Mouse (Mus musculus): ENCODE measurements around the gene Hist1h4j. TPM values are rescaled to one million over a fixed set of nuclear protein-coding genes. Genes with fewer than 3 reads are reported as not detected.

The Hist1h4j gene
- polyA plus RNA-seq (2021; fragmentation: Nextera tagmentation) = 0.83 and 0.92 TPM in 2 replicates
- long read RNA-seq, experiment 1, partial matches to known transcripts = 0 of 2 reads
- long read RNA-seq, experiment 1, other reads (novel, unspliced or antisense) = 0 of 2 reads
- long read RNA-seq, experiment 2 = 0 reads

GRCm38 (mm10) chr13:21734906-21735767 is at the start of gene Hist1h4j:
Gene Hist1h4j, plus strand, starts transcription at chr13:21735064.

GRCm38 (mm10) chr13:21697811-21698210 is 37.1 kb upstream of the Hist1h4j start, which contains the start of gene Olfr1359:
Gene Olfr1359, plus strand, starts transcription at chr13:21698111.

GRCm38 (mm10) chr13:21715864-21716539 is 18.9 kb upstream of the Hist1h4j start, which contains the start of the genes Hist1h2bl and Hist1h2ai:
Gene Hist1h2bl, minus strand, starts transcription at chr13:21716143.
Gene Hist1h2ai, plus strand, starts transcription at chr13:21716422.

GRCm38 (mm10) chr13:21717397-21718357 is 17.2 kb upstream of the Hist1h4j start, which contains the start of gene Hist1h3h:
Gene Hist1h3h, plus strand, starts transcription at chr13:21717659.

GRCm38 (mm10) chr13:21721757-21722372 is 13.0 kb upstream of the Hist1h4j start, which contains the start of gene Hist1h2bm:
Gene Hist1h2bm, plus strand, starts transcription at chr13:21722044.

GRCm38 (mm10) chr13:21750159-21751017 is 15.5 kb downstream of the Hist1h4j start, which contains the start of gene Hist1h4k:
Gene Hist1h4k, minus strand, starts transcription at chr13:21750505.

GRCm38 (mm10) chr13:21753524-21754285 is 18.8 kb downstream of the Hist1h4j start, which contains the start of the genes Hist1h2ak and Hist1h2bn:
Gene Hist1h2ak, minus strand, starts transcription at chr13:21753827.
Gene Hist1h2bn, plus strand, starts transcription at chr13:21754123.

GRCm38 (mm10) chr13:21779767-21780731 is 45.2 kb downstream of the Hist1h4j start, which contains the start of gene Hist1h1b:
Gene Hist1h1b, minus strand, starts transcription at chr13:21780625.

GRCm38 (mm10) chr13:21783255-21783617 is 48.4 kb downstream of the Hist1h4j start, which contains the start of gene Hist1h3i:
Gene Hist1h3i, minus strand, starts transcription at chr13:21783370.

Other genes with a start within 250 kb of the Hist1h4j start
- 1.5 and 2.0 TPM in 2 replicates for gene AK157302, start 239.8 kb upstream of the Hist1h4j start, polyA plus RNA-seq (2021; fragmentation: Nextera tagmentation)
- gene Gm11273, start 233.6 kb upstream of the Hist1h4j start, polyA plus RNA-seq (2021; fragmentation: Nextera tagmentation) = 13.2 and 14.1 TPM in 2 replicates
- gene Zkscan8, start 203.9 kb upstream of the Hist1h4j start, polyA plus RNA-seq (2021; fragmentation: Nextera tagmentation) = 3.0 and 3.3 TPM in 2 replicates
- gene Olfr1366, start 192.3 kb upstream of the Hist1h4j start, polyA plus RNA-seq (2021; fragmentation: Nextera tagmentation) = 0.09 TPM in 1 of 2 replicates, not detected in the other
- gene Olfr1535, start 175.2 kb upstream of the Hist1h4j start, polyA plus RNA-seq (2021; fragmentation: Nextera tagmentation) = 0.06 TPM in 1 of 2 replicates, not detected in the other
- gene Olfr1364, start 153.3 kb upstream of the Hist1h4j start, polyA plus RNA-seq (2021; fragmentation: Nextera tagmentation) = not detected in 2 replicates
- gene Olfr1362, start 121.0 kb upstream of the Hist1h4j start, polyA plus RNA-seq (2021; fragmentation: Nextera tagmentation) = not detected in 2 replicates
- gene Olfr11, start 92.5 kb upstream of the Hist1h4j start, polyA plus RNA-seq (2021; fragmentation: Nextera tagmentation) = not detected in 2 replicates
- not detected in 2 replicates for gene Olfr1361, start 71.7 kb upstream of the Hist1h4j start, polyA plus RNA-seq (2021; fragmentation: Nextera tagmentation)
- not detected in 2 replicates for gene Olfr1360, start 57.7 kb upstream of the Hist1h4j start, polyA plus RNA-seq (2021; fragmentation: Nextera tagmentation)
- not detected in 2 replicates for gene Olfr1359, start 37.0 kb upstream of the Hist1h4j start, polyA plus RNA-seq (2021; fragmentation: Nextera tagmentation)
- gene Hist1h2bl, start 18.9 kb upstream of the Hist1h4j start, polyA plus RNA-seq (2021; fragmentation: Nextera tagmentation) = not detected in 2 replicates
- not detected in 2 replicates for gene Hist1h2ai, start 18.6 kb upstream of the Hist1h4j start, polyA plus RNA-seq (2021; fragmentation: Nextera tagmentation)
- not detected in 2 replicates for gene Hist1h3h, start 17.4 kb upstream of the Hist1h4j start, polyA plus RNA-seq (2021; fragmentation: Nextera tagmentation)
- not detected in 2 replicates for gene Hist1h2bm, start 13.0 kb upstream of the Hist1h4j start, polyA plus RNA-seq (2021; fragmentation: Nextera tagmentation)
- 0.70 and 3.0 TPM in 2 replicates for gene Hist1h4k, start 15.4 kb downstream of the Hist1h4j start, polyA plus RNA-seq (2021; fragmentation: Nextera tagmentation)
- 1.8 TPM in 1 of 2 replicates, not detected in the other for gene Hist1h2ak, start 18.8 kb downstream of the Hist1h4j start, polyA plus RNA-seq (2021; fragmentation: Nextera tagmentation)
- 1.0 and 2.3 TPM in 2 replicates for gene Hist1h2bn, start 19.1 kb downstream of the Hist1h4j start, polyA plus RNA-seq (2021; fragmentation: Nextera tagmentation)
- gene Hist1h1b, start 45.6 kb downstream of the Hist1h4j start, polyA plus RNA-seq (2021; fragmentation: Nextera tagmentation) = 0.59 and 0.97 TPM in 2 replicates
- gene Hist1h3i, start 48.3 kb downstream of the Hist1h4j start, polyA plus RNA-seq (2021; fragmentation: Nextera tagmentation) = 1.7 and 2.9 TPM in 2 replicates
- 2.4 TPM in 1 of 2 replicates, not detected in the other for gene Hist1h2an, start 52.2 kb downstream of the Hist1h4j start, polyA plus RNA-seq (2021; fragmentation: Nextera tagmentation)
- not detected in 2 replicates for gene Hist1h2bp, start 52.4 kb downstream of the Hist1h4j start, polyA plus RNA-seq (2021; fragmentation: Nextera tagmentation)
- 0.40 and 1.2 TPM in 2 replicates for gene Hist1h2bq, start 75.1 kb downstream of the Hist1h4j start, polyA plus RNA-seq (2021; fragmentation: Nextera tagmentation)
- not detected in 2 replicates for gene Hist1h2ao, start 75.4 kb downstream of the Hist1h4j start, polyA plus RNA-seq (2021; fragmentation: Nextera tagmentation)
- 1.8 and 3.3 TPM in 2 replicates for gene Hist1h4m, start 76.7 kb downstream of the Hist1h4j start, polyA plus RNA-seq (2021; fragmentation: Nextera tagmentation)
- gene Hist1h4n, start 97.1 kb downstream of the Hist1h4j start, polyA plus RNA-seq (2021; fragmentation: Nextera tagmentation) = 0.64 and 2.7 TPM in 2 replicates
- 68.6 TPM in 2 replicates for gene Hist1h2ap, start 98.4 kb downstream of the Hist1h4j start, polyA plus RNA-seq (2021; fragmentation: Nextera tagmentation)
- not detected in 2 replicates for gene Hist1h2br, start 98.7 kb downstream of the Hist1h4j start, polyA plus RNA-seq (2021; fragmentation: Nextera tagmentation)
- 1.6 and 2.5 TPM in 2 replicates for gene Zfp184, start 210.0 kb downstream of the Hist1h4j start, polyA plus RNA-seq (2021; fragmentation: Nextera tagmentation)
- gene Pom121l2, start 246.1 kb downstream of the Hist1h4j start, polyA plus RNA-seq (2021; fragmentation: Nextera tagmentation) = 0.10 TPM in 1 of 2 replicates, not detected in the other

Measured in left cerebral cortex, adult 6 months (tissue).